Mouse (Mus musculus) adrenal gland, postnatal 0 days (tissue): ENCODE data around the gene Lsp1. TPM values are rescaled to one million over a fixed set of nuclear protein-coding genes. Genes with fewer than 3 reads are reported as not detected.

Experiments
- polyA plus RNA-seq: library from polyadenylated mRNA; unstranded; fragments of >200 nt; fragmentation: Nextera tagmentation; extraction: Ambion mirVana; gene quantifications from 2 replicates; pipeline ENCODE4 v1.2.1, GENCODE M21; 2015

Gene Lsp1
- 34.1 and 44.4 TPM in 2 replicates for polyA plus RNA-seq

GRCm38 (mm10) chr7:142460636-142461077 is at the start of gene Lsp1:
Lsp1 (plus strand) TSS chr7:142460809.

GRCm38 (mm10) chr7:142434137-142434865 is 26.3 kb upstream of the Lsp1 start, which contains the start of gene Syt8:
Syt8 (plus strand) TSS chr7:142434850.

GRCm38 (mm10) chr7:142441585-142441984 is 19.0 kb upstream of the Lsp1 start, which contains the start of gene Tnni2:
Tnni2 (plus strand) TSS chr7:142441808.

GRCm38 (mm10) chr7:142498575-142498974 is 38.0 kb downstream of the Lsp1 start, which contains the start of gene Tnnt3:
Tnnt3 (plus strand) TSS chr7:142498836.

GRCm38 (mm10) chr7:142532671-142533058 is 72.1 kb downstream of the Lsp1 start, which contains the start of gene Mrpl23:
Mrpl23 (plus strand) TSS chr7:142532686.

Other genes starting within 250 kb of the Lsp1 start
- gene Gm7579, start 248.9 kb upstream of the Lsp1 start, polyA plus RNA-seq, result not detected in 2 replicates
- gene Krtap5-5, start 230.8 kb upstream of the Lsp1 start, polyA plus RNA-seq, result not detected in 2 replicates
- not detected in 2 replicates for gene Gm40460, start 219.7 kb upstream of the Lsp1 start, polyA plus RNA-seq
- gene Gm2431, start 202.5 kb upstream of the Lsp1 start, polyA plus RNA-seq, result not detected in 2 replicates
- not detected in 2 replicates for gene Gm4559, start 186.4 kb upstream of the Lsp1 start, polyA plus RNA-seq
- not detected in 2 replicates for gene Krtap5-1, start 163.7 kb upstream of the Lsp1 start, polyA plus RNA-seq
- not detected in 2 replicates for gene Krtap5-4, start 157.3 kb upstream of the Lsp1 start, polyA plus RNA-seq
- gene Ifitm10, start 87.1 kb upstream of the Lsp1 start, polyA plus RNA-seq, result 8.8 and 9.5 TPM in 2 replicates
- 2.9 TPM in 1 of 2 replicates, not detected in the other for gene Gm49369, start 78.1 kb upstream of the Lsp1 start, polyA plus RNA-seq
- gene Ctsd, start 72.8 kb upstream of the Lsp1 start, polyA plus RNA-seq, result 448 and 665 TPM in 2 replicates
- gene Syt8, start 26.0 kb upstream of the Lsp1 start, polyA plus RNA-seq, result 0.99 TPM in 1 of 2 replicates, not detected in the other
- 14.4 and 42.6 TPM in 2 replicates for gene Tnni2, start 19.0 kb upstream of the Lsp1 start, polyA plus RNA-seq
- gene Tnnt3, start 38.0 kb downstream of the Lsp1 start, polyA plus RNA-seq, result 11.5 and 54.4 TPM in 2 replicates
- gene Mrpl23, start 71.9 kb downstream of the Lsp1 start, polyA plus RNA-seq, result 18.5 and 18.8 TPM in 2 replicates
- 366 and 579 TPM in 2 replicates for gene Igf2, start 206.0 kb downstream of the Lsp1 start, polyA plus RNA-seq
- not detected in 2 replicates for gene Gm49394, start 209.1 kb downstream of the Lsp1 start, polyA plus RNA-seq